Mouse (Mus musculus): ENCODE measurements around the gene Slfn3. TPM values are rescaled to one million over a fixed set of nuclear protein-coding genes. Genes with fewer than 3 reads are reported as not detected.

Gene Slfn3
- polyA plus RNA-seq, 1 experiment from 2014 or later = 2.1 TPM

Other genes with a start within 250 kb of the Slfn3 start
- 2.6 and 2.7 TPM in 2 replicates for gene Slfn5, start 240.0 kb upstream of the Slfn3 start, polyA plus RNA-seq (2015; fragmentation: Nextera tagmentation; extraction: Ambion mirVana)
- 14.9 and 15.0 TPM in 2 replicates for gene Slfn9, start 199.5 kb upstream of the Slfn3 start, polyA plus RNA-seq (2015; fragmentation: Nextera tagmentation; extraction: Ambion mirVana)
- 0.76 and 1.0 TPM in 2 replicates for gene Slfn8, start 170.5 kb upstream of the Slfn3 start, polyA plus RNA-seq (2015; fragmentation: Nextera tagmentation; extraction: Ambion mirVana)
- 6.5 and 8.5 TPM in 2 replicates for gene Slfn2, start 126.2 kb upstream of the Slfn3 start, polyA plus RNA-seq (2015; fragmentation: Nextera tagmentation; extraction: Ambion mirVana)
- 0.61 and 0.83 TPM in 2 replicates for gene Slfn1, start 74.5 kb upstream of the Slfn3 start, polyA plus RNA-seq (2015; fragmentation: Nextera tagmentation; extraction: Ambion mirVana)
- gene Slfn4, start 16.1 kb upstream of the Slfn3 start, polyA plus RNA-seq (2015; fragmentation: Nextera tagmentation; extraction: Ambion mirVana) = 0.13 and 0.33 TPM in 2 replicates
- gene Slfn14, start 95.4 kb downstream of the Slfn3 start, polyA plus RNA-seq (2015; fragmentation: Nextera tagmentation; extraction: Ambion mirVana) = 0.05 and 0.14 TPM in 2 replicates
- 47.3 and 53.9 TPM in 2 replicates for gene Ap2b1, start 107.7 kb downstream of the Slfn3 start, polyA plus RNA-seq (2015; fragmentation: Nextera tagmentation; extraction: Ambion mirVana)
- gene Pex12, start 111.3 kb downstream of the Slfn3 start, polyA plus RNA-seq (2015; fragmentation: Nextera tagmentation; extraction: Ambion mirVana) = 14.1 and 14.4 TPM in 2 replicates
- gene Rasl10b, start 217.8 kb downstream of the Slfn3 start, polyA plus RNA-seq (2015; fragmentation: Nextera tagmentation; extraction: Ambion mirVana) = 3.2 and 3.9 TPM in 2 replicates
- gene Gas2l2, start 238.1 kb downstream of the Slfn3 start, polyA plus RNA-seq (2015; fragmentation: Nextera tagmentation; extraction: Ambion mirVana) = 0.64 and 0.91 TPM in 2 replicates
- gene 1700020L24Rik, start 246.3 kb downstream of the Slfn3 start, polyA plus RNA-seq (2015; fragmentation: Nextera tagmentation; extraction: Ambion mirVana) = 0.57 and 0.58 TPM in 2 replicates

Measured in embryonic facial prominence, embryonic 15.5 days (tissue).